1 mouse cellular context compared by ENCODE assay signal in the genomic region with DNA sequence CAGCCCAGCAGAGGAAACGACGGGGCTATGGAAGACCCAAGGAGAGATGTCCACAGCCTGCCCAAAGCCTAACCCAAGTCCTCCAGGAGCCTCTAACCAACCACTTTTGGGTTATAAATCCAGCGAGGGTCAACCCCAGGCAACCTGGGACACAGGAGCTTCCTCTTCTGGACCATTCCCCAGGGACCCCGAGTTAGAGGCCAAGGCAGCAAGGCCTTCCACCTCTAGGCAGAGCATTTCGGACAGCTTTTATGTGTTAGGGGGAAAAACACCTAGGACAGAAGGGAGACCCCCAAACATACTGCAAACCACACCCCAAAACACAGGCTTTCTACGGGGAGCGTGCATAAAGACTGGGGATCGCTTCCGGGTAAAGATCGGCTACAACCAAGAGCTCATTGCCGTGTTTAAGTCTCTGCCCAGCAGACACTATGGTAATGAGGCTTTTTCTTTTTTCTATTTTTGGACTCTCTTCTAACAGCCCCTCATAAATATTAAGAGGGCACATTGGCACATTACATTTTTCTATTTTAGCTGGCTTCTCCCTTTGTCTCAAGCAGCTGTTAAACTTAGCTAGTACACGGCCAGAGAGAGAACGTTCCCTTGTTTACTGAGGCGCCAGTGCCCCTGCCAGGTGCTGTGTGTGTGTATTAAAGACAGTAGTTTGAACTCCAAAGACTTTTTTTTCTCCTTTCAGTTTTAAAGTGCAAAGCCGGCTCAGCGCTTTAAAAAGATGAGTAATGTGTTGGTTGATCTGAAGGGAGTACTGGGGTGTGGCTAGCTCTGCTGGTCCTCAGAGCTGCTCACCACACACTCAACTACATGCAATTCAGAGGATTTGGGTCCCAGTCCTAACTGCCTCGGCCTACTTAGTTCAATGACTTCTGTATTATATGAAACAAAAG.
TF ChIP-seq lines count a peak whose summit lies in the region.

No protein-coding gene starts in this region.

TF ChIP-seq in CH12.LX, 34 proteins besides CTCF, POLR2A, EP300 and RAD21:
- peak; percentile 30; the same call in 1 of the 2 replicates for TF ChIP-seq SIN3A (IDR thresholded peaks at IDR 0.05; ENCODE audit: low read length)
- no peak for TF ChIP-seq ZKSCAN1 (IDR thresholded peaks at IDR 0.05; ENCODE audit: borderline replicate concordance, low read depth, low read length)
- TF ChIP-seq ZNF384 (IDR thresholded peaks at IDR 0.05; ENCODE audit: low read depth, low read length): peak; percentile 88
- TF ChIP-seq USF2 (conservative IDR thresholded peaks at IDR 0.05; ENCODE audit: low read depth, low read length): no peak
- no peak for TF ChIP-seq MAFK (IDR thresholded peaks at IDR 0.05; ENCODE audit: insufficient replicate concordance, low read length)
- 0 out of 2 replicates have a peak, but pooled peaks have one; percentile 41 for TF ChIP-seq UBTF (IDR thresholded peaks at IDR 0.05; ENCODE audit: low read depth, low read length)
- peak; percentile 98 for TF ChIP-seq MEF2A (IDR thresholded peaks at IDR 0.05; ENCODE audit: borderline replicate concordance, low read depth, low read length)
- TF ChIP-seq RCOR1 (conservative IDR thresholded peaks at IDR 0.05; ENCODE audit: low read depth, low read length): 0 out of 2 replicates have a peak, but pooled peaks have one; percentile 46
- TF ChIP-seq ETS1 (conservative IDR thresholded peaks at IDR 0.05; ENCODE audit: low read depth, low read length): peak; percentile 44; the same call in 1 of the 2 replicates
- no peak for TF ChIP-seq JUND (conservative IDR thresholded peaks at IDR 0.05; ENCODE audit: low read depth, low read length)
- TF ChIP-seq CHD2 (IDR thresholded peaks at IDR 0.05; ENCODE audit: low read length): no peak; the same call in 1 of the 2 replicates
- no peak for TF ChIP-seq GABPA (IDR thresholded peaks at IDR 0.05; ENCODE audit: insufficient replicate concordance, low read depth, low read length)
- no peak for TF ChIP-seq HCFC1 (IDR thresholded peaks at IDR 0.05; ENCODE audit: low read depth, low read length)
- TF ChIP-seq JUN (IDR thresholded peaks at IDR 0.05; ENCODE audit: insufficient read depth, low read depth, low read length): 0 out of 2 replicates have a peak, but pooled peaks have one; percentile 2
- peak; percentile 23; the same call in 1 of the 2 replicates for TF ChIP-seq MYC (IDR thresholded peaks at IDR 0.05; ENCODE audit: low read depth, low read length)
- TF ChIP-seq MAX (IDR thresholded peaks at IDR 0.05; ENCODE audit: low read length): no peak
- TF ChIP-seq IRF4 (IDR thresholded peaks at IDR 0.05; ENCODE audit: low read depth, low read length): peak; percentile 45
- no peak for TF ChIP-seq ZC3H11A (IDR thresholded peaks at IDR 0.05; ENCODE audit: low read depth, low read length)
- peak; percentile 73 for TF ChIP-seq ELF1 (IDR thresholded peaks at IDR 0.05; ENCODE audit: low read depth, low read length)
- no peak for TF ChIP-seq NRF1 (IDR thresholded peaks at IDR 0.05; ENCODE audit: low read depth, low read length)
- TF ChIP-seq BHLHE40 (IDR thresholded peaks at IDR 0.05; ENCODE audit: low read depth, low read length): 0 out of 2 replicates have a peak, but pooled peaks have one; percentile 7
- TF ChIP-seq TCF12 (IDR thresholded peaks at IDR 0.05; ENCODE audit: low read depth, low read length): peak; percentile 38
- no peak for TF ChIP-seq SMC3 (IDR thresholded peaks at IDR 0.05; ENCODE audit: low read depth, low read length)
- TF ChIP-seq MAZ (IDR thresholded peaks at IDR 0.05; ENCODE audit: low read depth, low read length): 0 out of 2 replicates have a peak, but pooled peaks have one; percentile 24
